In the genomic region with DNA sequence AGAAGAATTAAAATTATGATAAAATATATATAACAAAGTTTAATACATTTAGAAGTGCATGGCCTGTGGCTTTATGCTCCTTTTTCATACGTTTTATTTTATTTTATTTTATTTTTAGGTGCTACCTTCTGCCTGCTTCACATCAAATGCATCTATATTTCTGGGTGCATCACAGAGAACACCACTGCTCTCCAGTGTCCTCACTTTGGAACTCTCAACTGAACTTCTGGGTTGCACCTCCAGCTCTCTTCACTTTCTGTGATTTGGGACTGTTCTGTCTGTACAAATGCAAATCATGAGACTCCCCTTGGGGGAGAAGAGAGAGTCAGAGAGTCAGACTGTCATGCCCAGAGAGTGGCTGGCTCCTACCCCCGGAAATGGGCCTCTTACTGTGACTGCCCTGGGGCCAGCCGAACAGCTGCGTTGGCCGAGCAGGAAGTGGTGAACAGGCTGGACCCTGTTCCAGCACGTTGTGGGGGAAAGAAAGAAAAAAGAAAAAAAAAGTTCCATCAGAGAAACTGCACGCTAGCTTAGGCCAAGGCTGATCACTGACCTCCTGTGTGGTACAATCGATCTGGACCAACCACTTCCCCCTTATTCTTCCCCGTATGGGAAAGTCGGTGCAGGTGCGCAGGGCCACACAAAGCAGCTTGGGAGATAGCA, we compare ENCODE assay signal across 10 mouse cellular contexts.
A peak's percentile ranks its signal among the peaks of the same experiment; 100 is the strongest.
DNase-seq lines count a peak whose midpoint lies in the region; ATAC-seq lines count a peak whose summit lies in the region.
"Had no signal": no experiment of that assay in that cellular context is flagged by ENCODE, and none has a peak within 500 bp of the region (broad histone marks: within the 10 kb centered on the region; RNA-seq: fewer than 3 reads in every experiment).

No protein-coding gene starts in this region.

- H3K9ac ChIP-seq in heart, embryonic 11.5 days (ENCODE audit: low read depth, low read length), result no peak overlapping the region
- no peak overlapping the region for H3K9ac ChIP-seq in embryonic facial prominence, embryonic 13.5 days
- H3K9ac ChIP-seq in liver, embryonic 16.5 days (ENCODE audit: low read depth, low read length), result no peak overlapping the region
- no peak overlapping the region for H3K9ac ChIP-seq in forebrain, embryonic 16.5 days (replicated peaks; ENCODE audit: low read depth, low read length)
- H3K9ac ChIP-seq: limb, embryonic 15.5 days had no signal

- ATAC-seq in heart, embryonic 11.5 days (replicated peaks; ENCODE audit: insufficient number of reproducible peaks, low FRiP score, low TSS enrichment), result no peak
- peak; percentile 62; the same call in 1 of the 2 replicates for ATAC-seq in embryonic facial prominence, embryonic 13.5 days (ENCODE audit: insufficient number of reproducible peaks, insufficient read depth, low FRiP score, low TSS enrichment, low read depth)
- ATAC-seq in liver, embryonic 16.5 days (ENCODE audit: low read depth), result peak; percentile 41; the same call in 1 of the 2 replicates
- no peak for ATAC-seq in forebrain, embryonic 16.5 days

- 47% methylated on average over 11 of the region's 11 CpGs for WGBS in heart, embryonic 11.5 days (ENCODE audit: insufficient replicate concordance)
- 19% methylated on average over 11 of the region's 11 CpGs for WGBS in embryonic facial prominence, embryonic 13.5 days
- 12% methylated on average over 11 of the region's 11 CpGs for WGBS in liver, embryonic 16.5 days (ENCODE audit: insufficient replicate concordance)
- 44% methylated on average over 11 of the region's 11 CpGs for WGBS in forebrain, embryonic 16.5 days

- H3K4me2 ChIP-seq in heart, embryonic 11.5 days, result no peak overlapping the region
- no peak overlapping the region for H3K4me2 ChIP-seq in embryonic facial prominence, embryonic 13.5 days
- no peak overlapping the region for H3K4me2 ChIP-seq in liver, embryonic 16.5 days (ENCODE audit: low read depth, low read length)
- no peak overlapping the region for H3K4me2 ChIP-seq in forebrain, embryonic 16.5 days (ENCODE audit: low read length)
- H3K4me2 ChIP-seq: limb, embryonic 15.5 days had no signal

- H3K27ac ChIP-seq in heart, embryonic 11.5 days (ENCODE audit: low read depth, low read length), result no peak overlapping the region; the same call in 1 of the 2 replicates
- H3K27ac ChIP-seq in embryonic facial prominence, embryonic 13.5 days, result no peak overlapping the region
- no peak overlapping the region for H3K27ac ChIP-seq in liver, embryonic 16.5 days (ENCODE audit: low read length)
- no peak overlapping the region for H3K27ac ChIP-seq in forebrain, embryonic 16.5 days (ENCODE audit: low read length)
- H3K27ac ChIP-seq: limb, embryonic 15.5 days had no signal

- no peaks in the 10 kb centered on the region for H3K27me3 ChIP-seq in heart, embryonic 11.5 days (ENCODE audit: control insufficient read depth, insufficient read depth, low read length)
- H3K27me3 ChIP-seq in embryonic facial prominence, embryonic 13.5 days, result no peaks in the 10 kb centered on the region
- H3K27me3 ChIP-seq in liver, embryonic 16.5 days (ENCODE audit: control insufficient read depth, insufficient read depth, low read depth, low read length), result no peaks in the 10 kb centered on the region
- no peaks in the 10 kb centered on the region for H3K27me3 ChIP-seq in forebrain, embryonic 16.5 days (replicated peaks; ENCODE audit: control insufficient read depth, insufficient read depth, low read length)
- H3K27me3 ChIP-seq: limb, embryonic 15.5 days had no signal

- no peak overlapping the region for H3K4me3 ChIP-seq in heart, embryonic 11.5 days (ENCODE audit: low read depth, low read length)
- H3K4me3 ChIP-seq in embryonic facial prominence, embryonic 13.5 days, result no peak overlapping the region
- no peak overlapping the region for H3K4me3 ChIP-seq in liver, embryonic 16.5 days (ENCODE audit: low read depth, low read length)
- no peak overlapping the region for H3K4me3 ChIP-seq in forebrain, embryonic 16.5 days (replicated peaks; ENCODE audit: low read length)
- H3K4me3 ChIP-seq: erythroblast, embryonic 14.5 days; limb, embryonic 15.5 days had no signal

- H3K36me3 ChIP-seq in heart, embryonic 11.5 days (ENCODE audit: control insufficient read depth, insufficient read depth, low read length), result no peaks in the 10 kb centered on the region
- no peaks in the 10 kb centered on the region for H3K36me3 ChIP-seq in embryonic facial prominence, embryonic 13.5 days
- no peaks in the 10 kb centered on the region for H3K36me3 ChIP-seq in liver, embryonic 16.5 days (ENCODE audit: control insufficient read depth, insufficient read depth)
- no peaks in the 10 kb centered on the region for H3K36me3 ChIP-seq in forebrain, embryonic 16.5 days (ENCODE audit: control insufficient read depth, insufficient read depth)
- H3K36me3 ChIP-seq: limb, embryonic 15.5 days had no signal

- H3K4me1 ChIP-seq in heart, embryonic 11.5 days (ENCODE audit: control insufficient read depth, insufficient read depth, low read length), result peaks cover 4% of the 10 kb centered on the region; the same call in 1 of the 2 replicates
- H3K4me1 ChIP-seq in embryonic facial prominence, embryonic 13.5 days, result peaks cover 10% of the 10 kb centered on the region
- H3K4me1 ChIP-seq in liver, embryonic 16.5 days (ENCODE audit: control insufficient read depth, low read depth, low read length), result peaks cover 8% of the 10 kb centered on the region
- no peaks in the 10 kb centered on the region for H3K4me1 ChIP-seq in forebrain, embryonic 16.5 days (replicated peaks; ENCODE audit: control insufficient read depth, insufficient read depth, low read length)

- H3K9me3 ChIP-seq in heart, embryonic 11.5 days (replicated peaks; ENCODE audit: control insufficient read depth, low read length), result no peaks in the 10 kb centered on the region
- H3K9me3 ChIP-seq in embryonic facial prominence, embryonic 13.5 days, result no peaks in the 10 kb centered on the region
- no peaks in the 10 kb centered on the region for H3K9me3 ChIP-seq in liver, embryonic 16.5 days (replicated peaks; ENCODE audit: control insufficient read depth, low read length)
- no peaks in the 10 kb centered on the region for H3K9me3 ChIP-seq in forebrain, embryonic 16.5 days (ENCODE audit: control insufficient read depth, low read length)
- H3K9me3 ChIP-seq: limb, embryonic 15.5 days had no signal

- peak; percentile 97 for DNase-seq in heart, adult 11 months
- DNase-seq in B cell, adult 2 months, result peak; percentile 51 to 55
- DNase-seq in spleen, postnatal 14 days (ENCODE audit: low spot score in 2 of 2), result peak; percentile 29 to 38
- DNase-seq in adrenal gland, postnatal 4 days (ENCODE audit: low spot score in 2 of 2), result no peak

Comparison
In these comparisons a context has a peak if more than half of its experiments do, and no peak if none do; other contexts are left out.
1. DNase-seq: peak in heart, adult 11 months (single experiment), B cell, adult 2 months (2 of 2) and spleen, postnatal 14 days (2 of 2); none in adrenal gland, postnatal 4 days (0 of 2).
2. ATAC-seq: peak in embryonic facial prominence, embryonic 13.5 days (single experiment) and liver, embryonic 16.5 days (single experiment); none in heart, embryonic 11.5 days (single experiment) and forebrain, embryonic 16.5 days (single experiment).